In the genomic region with DNA sequence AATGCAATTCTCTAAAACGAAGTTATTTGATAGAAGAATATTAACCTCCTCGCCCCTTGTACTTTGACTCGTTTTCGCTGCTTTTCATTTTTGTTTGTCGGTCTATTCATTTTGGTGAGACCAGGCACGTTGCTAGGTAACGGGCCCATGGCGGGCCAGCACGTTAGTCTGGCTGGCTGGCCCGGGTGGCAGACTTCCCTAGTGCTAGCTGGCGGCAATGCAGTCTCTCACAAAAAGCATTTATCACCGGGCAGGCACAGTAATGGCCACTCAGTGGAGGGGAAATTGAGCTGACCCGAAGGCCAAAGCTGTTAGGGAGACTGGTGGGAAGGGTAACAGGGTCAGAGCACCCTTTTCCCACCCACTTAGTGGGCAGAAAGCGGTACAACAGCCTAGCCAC, we compare ENCODE assay signal across 8 mouse cellular contexts.
DNase-seq lines count a peak whose midpoint lies in the region; ATAC-seq lines count a peak whose summit lies in the region.

No protein-coding gene starts in this region.

- peak overlapping the region; percentile 34 for H3K4me2 ChIP-seq in kidney, embryonic 16.5 days (replicated peaks; ENCODE audit: low read depth, low read length)
- peak overlapping the region; percentile 45 for H3K4me2 ChIP-seq in limb, embryonic 12.5 days

- peak; percentile 29 for DNase-seq in gastrocnemius, postnatal 10 days
- no peak for DNase-seq in gastrocnemius, adult 18-20 months (ENCODE audit: low spot score)
- DNase-seq in cerebellum, postnatal 10 days, result peak; percentile 90 to 94
- peak; percentile 55 to 68 for DNase-seq in frontal cortex, postnatal 10 days (ENCODE audit: low spot score in 2 of 2)
- DNase-seq in right cerebral cortex, postnatal 14 days, result peak; percentile 71
- no peak for DNase-seq in urinary bladder, adult 18-20 months (ENCODE audit: low spot score in 2 of 2)

- ATAC-seq in kidney, embryonic 16.5 days (ENCODE audit: low FRiP score, low TSS enrichment), result peak; percentile 88
- ATAC-seq in limb, embryonic 12.5 days (ENCODE audit: insufficient number of reproducible peaks, insufficient read depth, low FRiP score, low TSS enrichment, low read depth), result peak; percentile 86

- peak overlapping the region; percentile 18; the same call in 1 of the 2 replicates for H3K4me3 ChIP-seq in kidney, embryonic 16.5 days (ENCODE audit: low read length)
- H3K4me3 ChIP-seq in limb, embryonic 12.5 days (replicated peaks), result 0 out of 2 replicates have a peak overlapping the region, but pooled peaks have one; percentile 4

- H3K27me3 ChIP-seq in kidney, embryonic 16.5 days (ENCODE audit: insufficient read depth, low read length), result no peaks in the 10 kb centered on the region
- H3K27me3 ChIP-seq in limb, embryonic 12.5 days, result peaks cover 7% of the 10 kb centered on the region

- H3K4me1 ChIP-seq in kidney, embryonic 16.5 days (ENCODE audit: insufficient read depth, low read length), result no peaks in the 10 kb centered on the region
- peaks cover 20% of the 10 kb centered on the region; the same call in 1 of the 2 replicates for H3K4me1 ChIP-seq in limb, embryonic 12.5 days (replicated peaks)

- WGBS in kidney, embryonic 16.5 days, result 7% methylated on average over 14 of the region's 14 CpGs
- 4% methylated on average over 14 of the region's 14 CpGs for WGBS in limb, embryonic 12.5 days

- no peak overlapping the region for H3K27ac ChIP-seq in kidney, embryonic 16.5 days (ENCODE audit: low read length)
- H3K27ac ChIP-seq in limb, embryonic 12.5 days, result no peak overlapping the region

- no peaks in the 10 kb centered on the region for H3K9me3 ChIP-seq in kidney, embryonic 16.5 days (ENCODE audit: low read length)
- H3K9me3 ChIP-seq in limb, embryonic 12.5 days, result no peaks in the 10 kb centered on the region

- no peaks in the 10 kb centered on the region for H3K36me3 ChIP-seq in kidney, embryonic 16.5 days (ENCODE audit: insufficient read depth, low read length)
- H3K36me3 ChIP-seq in limb, embryonic 12.5 days, result no peaks in the 10 kb centered on the region

- H3K9ac ChIP-seq in kidney, embryonic 16.5 days (replicated peaks; ENCODE audit: low read length), result no peak overlapping the region
- no peak overlapping the region for H3K9ac ChIP-seq in limb, embryonic 12.5 days (replicated peaks)

Comparison
In these comparisons a context has a peak if more than half of its experiments do, and no peak if none do; other contexts are left out.
1. DNase-seq: peak in gastrocnemius, postnatal 10 days (single experiment), cerebellum, postnatal 10 days (2 of 2), frontal cortex, postnatal 10 days (2 of 2) and right cerebral cortex, postnatal 14 days (single experiment); none in gastrocnemius, adult 18-20 months (single experiment) and urinary bladder, adult 18-20 months (0 of 2).